Mouse (Mus musculus): ENCODE results near the gene Gm14692. TPM values are rescaled to one million over a fixed set of nuclear protein-coding genes. Genes with fewer than 3 reads are reported as not detected.

The Gm14692 gene
- polyA plus RNA-seq (2017; shearing (Covaris generic)) = not detected

DNA sequence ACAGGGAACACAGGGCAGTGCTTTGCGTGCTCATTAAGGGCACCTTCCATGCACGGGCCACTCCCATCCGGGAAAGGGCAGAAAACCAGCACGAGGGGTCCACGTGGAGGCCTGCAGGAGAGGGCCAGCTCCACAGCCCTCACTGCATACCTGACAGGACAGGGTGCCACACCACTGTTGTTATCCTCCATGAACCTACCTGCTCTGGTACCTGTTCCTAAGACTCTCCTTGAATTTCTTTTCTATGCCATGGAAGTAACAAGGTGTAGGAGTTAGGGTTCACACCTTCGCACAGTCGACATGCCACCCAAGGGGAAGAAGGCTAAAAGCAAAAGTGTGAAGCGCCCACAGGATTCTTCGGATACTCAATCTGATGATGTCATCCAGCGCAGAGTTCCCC, at the start of gene Gm14692:
Gene Gm14692, plus strand, starts transcription at position 301 of the 400 bp plus-strand sequence.

DNA sequence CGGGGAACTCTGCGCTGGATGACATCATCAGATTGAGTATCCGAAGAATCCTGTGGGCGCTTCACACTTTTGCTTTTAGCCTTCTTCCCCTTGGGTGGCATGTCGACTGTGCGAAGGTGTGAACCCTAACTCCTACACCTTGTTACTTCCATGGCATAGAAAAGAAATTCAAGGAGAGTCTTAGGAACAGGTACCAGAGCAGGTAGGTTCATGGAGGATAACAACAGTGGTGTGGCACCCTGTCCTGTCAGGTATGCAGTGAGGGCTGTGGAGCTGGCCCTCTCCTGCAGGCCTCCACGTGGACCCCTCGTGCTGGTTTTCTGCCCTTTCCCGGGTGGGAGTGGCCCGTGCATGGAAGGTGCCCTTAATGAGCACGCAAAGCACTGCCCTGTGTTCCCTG, 2.0 kb upstream of the Gm14692 start, which contains the start of gene Gm1140:
Gene Gm1140, minus strand, starts transcription at position 101 of the 400 bp plus-strand sequence.

Other genes starting within 250 kb of the Gm14692 start
- gene Gm1140, start 2.1 kb upstream of the Gm14692 start, polyA plus RNA-seq (2017; shearing (Covaris generic)) = not detected
- gene 4933436I01Rik, start 225.8 kb downstream of the Gm14692 start, polyA plus RNA-seq (2017; shearing (Covaris generic)) = not detected

Data from naive thymus-derived CD4-positive, alpha-beta T cell, adult 5 months (primary cell).